Mouse (Mus musculus): ENCODE results near the gene Nkx2-5.

Gene Nkx2-5

GRCm38 (mm10) chr17:26835956-26836355 is 8.9 kb downstream of the Nkx2-5 start:
- no peak for DNase-seq

GRCm38 (mm10) chr17:26834966-26835755 is 9.6 kb downstream of the Nkx2-5 start:
- no peak for DNase-seq

GRCm38 (mm10) chr17:26834302-26834965 is 10.4 kb downstream of the Nkx2-5 start:
- no peak for DNase-seq

GRCm38 (mm10) chr17:26833806-26834205 is 11.0 kb downstream of the Nkx2-5 start:
- no peak for DNase-seq

GRCm38 (mm10) chr17:26826131-26826530 is 18.7 kb downstream of the Nkx2-5 start:
- DNase-seq: no peak

- no peak for DNase-seq
These were observed 27.0 kb downstream of the Nkx2-5 start for GRCm38 (mm10) chr17:26817776-26818175.

- no peak for DNase-seq
These were observed 28.0 kb downstream of the Nkx2-5 start for GRCm38 (mm10) chr17:26816810-26817209.

GRCm38 (mm10) chr17:26813497-26813896 is 31.3 kb downstream of the Nkx2-5 start:
- DNase-seq: no peak

GRCm38 (mm10) chr17:26812607-26813006 is 32.2 kb downstream of the Nkx2-5 start:
- no peak for DNase-seq

GRCm38 (mm10) chr17:26802886-26803285 is 41.9 kb downstream of the Nkx2-5 start:
- DNase-seq: no peak

GRCm38 (mm10) chr17:26797379-26798128 is 47.3 kb downstream of the Nkx2-5 start:
- no peak for DNase-seq

- no peak for DNase-seq
These were observed 49.4 kb downstream of the Nkx2-5 start for GRCm38 (mm10) chr17:26795386-26795785.

GRCm38 (mm10) chr17:26794744-26795143 is 50.1 kb downstream of the Nkx2-5 start:
- DNase-seq: no peak

GRCm38 (mm10) chr17:26793068-26793765 is 51.6 kb downstream of the Nkx2-5 start:
- no peak for DNase-seq

- DNase-seq: no peak
These were observed 52.7 kb downstream of the Nkx2-5 start for GRCm38 (mm10) chr17:26792096-26792495.

- no peak for DNase-seq
These were observed 53.2 kb downstream of the Nkx2-5 start for GRCm38 (mm10) chr17:26791580-26791979.

- no peak for DNase-seq
These were observed 54.3 kb downstream of the Nkx2-5 start for GRCm38 (mm10) chr17:26790269-26791214.

GRCm38 (mm10) chr17:26789460-26790268 is 55.1 kb downstream of the Nkx2-5 start:
- DNase-seq: no peak

- DNase-seq: no peak
These were observed 55.8 kb downstream of the Nkx2-5 start for GRCm38 (mm10) chr17:26788986-26789385.

All from thymus, adult 18-20 months (tissue).